Mouse (Mus musculus) ES-Bruce4 (cell line): ENCODE data around the gene Stx6.

Experiments
- CTCF ChIP-seq: IDR thresholded peaks from one replicate; pipeline ENCODE4 v1.8.1; 2011; ENCODE audit warnings: low read depth, low read length
- POLR2A ChIP-seq: IDR thresholded peaks from one replicate; pipeline ENCODE4 v1.8.1; 2011; ENCODE audit warnings: low read length; ENCODE audit not compliant: insufficient read depth

DNA sequence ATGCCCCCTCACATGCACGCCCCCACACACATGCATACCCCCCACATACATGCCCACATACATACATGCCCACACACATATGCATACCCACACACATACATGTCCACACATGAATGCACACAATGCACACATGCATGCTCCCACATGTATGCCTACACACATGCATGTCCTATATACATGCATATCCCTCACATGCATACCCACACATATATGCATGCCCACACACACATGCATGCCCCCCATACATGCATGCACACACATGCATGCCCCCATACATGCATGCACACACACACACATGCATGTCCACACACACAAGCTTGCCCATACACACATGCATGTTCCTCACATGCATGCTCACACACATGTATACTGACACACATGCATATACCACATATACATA is 45.6 kb upstream of the Stx6 start:
- no peak for TF ChIP-seq CTCF
- no peak for TF ChIP-seq POLR2A
